Mouse (Mus musculus) liver, adult 2 months (tissue): ENCODE measurements around the gene Guca1a.

Source experiments
- CTCF ChIP-seq: fragments of 200-500 bp; IDR thresholded peaks from 2 replicates; pipeline ENCODE4 v1.5.1; 2011; ENCODE audit warnings: low read depth, low read length, control low read depth
- POLR2A ChIP-seq: fragments of 200-500 bp; IDR thresholded peaks from 2 replicates; pipeline ENCODE4 v1.6.1; 2011; ENCODE audit warnings: low read length, control low read depth; ENCODE audit not compliant: insufficient read depth; ENCODE audit errors: extremely low read depth

- TF ChIP-seq CTCF (no peak), POLR2A (no peak)
Measured at GRCm38 (mm10) chr17:47446561-47446960, 46.2 kb upstream of the Guca1a start.
